Mouse (Mus musculus): ENCODE data around the gene Abi1. TPM values are rescaled to one million over a fixed set of nuclear protein-coding genes. Genes with fewer than 3 reads are reported as not detected.

Gene Abi1
- polyA plus RNA-seq (2016; fragmentation: Nextera tagmentation; extraction: Ambion mirVana), result 36.1 and 37.7 TPM in 2 replicates

DNA sequence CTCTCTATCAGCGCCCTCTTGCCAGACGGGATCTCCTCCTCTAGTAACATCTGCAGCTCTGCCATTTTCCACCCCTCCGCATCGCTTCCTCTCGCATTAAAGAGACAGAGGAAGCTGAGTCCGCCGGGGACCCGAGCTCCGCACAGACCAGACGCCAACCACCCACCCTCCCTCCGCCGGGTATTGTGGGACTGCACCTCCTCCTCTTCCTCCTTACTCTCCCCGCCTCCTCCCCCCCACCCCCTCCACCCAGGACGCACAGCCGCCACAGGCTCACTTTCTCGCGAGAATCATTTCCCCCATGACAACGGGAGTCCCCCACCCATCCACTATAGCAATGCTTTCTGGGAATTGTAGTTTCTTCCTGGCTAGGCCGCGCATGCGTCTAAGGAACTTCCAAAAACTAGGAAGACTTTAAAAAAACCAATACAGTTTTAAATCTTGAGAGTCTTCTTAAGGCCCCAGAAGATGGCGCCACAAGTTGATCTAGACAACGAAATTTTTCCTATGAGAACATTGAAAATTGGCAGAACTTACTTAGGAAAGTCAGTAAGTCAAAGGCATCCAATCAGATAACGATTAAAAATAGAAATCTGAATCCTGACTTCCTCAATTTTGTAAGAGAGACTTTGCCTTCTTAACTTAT lies at the start of gene Abi1:
TSS of gene Abi1 (minus strand) at position 241 of the 646 bp plus-strand sequence.
- H3K27me3 ChIP-seq (ENCODE audit: poor library complexity, severe bottlenecking), result no peaks in the 10 kb centered on the region
- no peaks in the 10 kb centered on the region for H3K36me3 ChIP-seq (replicated peaks)
- 3% methylated on average over 24 of the region's 24 CpGs for WGBS
- H3K4me3 ChIP-seq, result peak within 1 kb of the TSS; percentile 95
- no peaks in the 10 kb centered on the region for H3K9me3 ChIP-seq
- peak; percentile 93 for DNase-seq (ENCODE audit: extremely low spot score, low spot score)
- peak within 1 kb of the TSS; percentile 94 for H3K27ac ChIP-seq
- peaks cover 13% of the 10 kb centered on the region for H3K4me1 ChIP-seq

DNA sequence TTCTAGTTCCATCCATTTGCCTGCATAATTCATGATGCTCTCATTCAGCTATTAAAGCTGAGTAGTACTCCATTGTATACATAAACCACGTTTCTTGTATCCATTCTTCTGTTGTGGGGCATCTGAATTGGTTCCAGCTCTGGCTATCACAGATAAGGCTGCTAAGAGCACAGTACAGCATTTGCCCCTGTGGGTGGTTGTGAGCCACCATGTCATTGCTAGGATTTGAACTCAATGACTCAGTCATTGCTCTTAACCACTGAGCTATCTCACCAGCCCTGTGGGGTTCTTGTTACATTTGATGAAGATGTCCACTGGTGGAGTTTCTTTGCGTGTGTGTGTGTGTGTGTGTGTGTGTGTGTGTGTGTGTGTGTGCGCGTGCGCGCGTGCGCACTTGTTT lies 44.5 kb upstream of the Abi1 start:
- 90% methylated on average over 8 of the region's 8 CpGs for WGBS
- Histone ChIP-seq H3K9me3 (no peaks in the 10 kb centered on the region), H3K4me3 (no peak overlapping the region), H3K27me3 (ENCODE audit: poor library complexity, severe bottlenecking) (no peaks in the 10 kb centered on the region), H3K36me3 (replicated peaks) (peaks cover 65% of the 10 kb centered on the region), H3K4me1 (no peaks in the 10 kb centered on the region), H3K27ac (no peak overlapping the region)
- no peak for DNase-seq (ENCODE audit: extremely low spot score, low spot score)

DNA sequence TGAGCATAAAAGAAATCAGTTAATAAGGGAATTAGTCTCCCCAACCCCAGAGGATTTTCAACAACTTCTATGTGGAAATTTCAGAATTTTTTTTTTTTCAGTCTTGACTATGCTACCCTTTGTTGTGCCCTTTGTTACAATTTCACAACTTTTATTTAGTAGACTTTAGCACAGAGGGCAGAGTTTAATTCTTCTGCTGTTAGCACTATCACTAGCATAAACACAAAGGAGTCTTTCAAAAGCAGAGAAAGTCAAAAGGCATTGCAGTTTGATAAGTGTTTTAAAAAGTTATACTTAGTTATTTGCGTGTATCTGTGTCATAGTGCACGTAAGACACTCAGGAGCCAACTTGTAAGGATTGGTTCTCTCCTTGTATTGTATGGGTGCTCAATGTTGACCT lies 38.5 kb upstream of the Abi1 start:
- Histone ChIP-seq H3K4me3 (no peak overlapping the region), H3K27me3 (ENCODE audit: poor library complexity, severe bottlenecking) (no peaks in the 10 kb centered on the region), H3K9me3 (no peaks in the 10 kb centered on the region; the same call in 1 of the 2 replicates), H3K36me3 (replicated peaks) (peaks cover 72% of the 10 kb centered on the region), H3K4me1 (no peaks in the 10 kb centered on the region), H3K27ac (no peak overlapping the region)
- 95% methylated on average over 2 of the region's 2 CpGs for WGBS
- no peak for DNase-seq (ENCODE audit: extremely low spot score, low spot score)

GRCm38 (mm10) chr2:23077693-23078092 lies 37.7 kb upstream of the Abi1 start:
- no peak for DNase-seq (ENCODE audit: extremely low spot score, low spot score)
- 90% methylated on average over 5 of the region's 5 CpGs for WGBS
- Histone ChIP-seq H3K27me3 (ENCODE audit: poor library complexity, severe bottlenecking) (no peaks in the 10 kb centered on the region), H3K4me1 (no peaks in the 10 kb centered on the region), H3K27ac (no peak overlapping the region), H3K9me3 (no peaks in the 10 kb centered on the region; the same call in 1 of the 2 replicates), H3K4me3 (no peak overlapping the region), H3K36me3 (replicated peaks) (peaks cover 64% of the 10 kb centered on the region)

GRCm38 (mm10) chr2:23076783-23077182 lies 36.7 kb upstream of the Abi1 start:
- Histone ChIP-seq H3K4me1 (no peaks in the 10 kb centered on the region), H3K27ac (no peak overlapping the region), H3K4me3 (no peak overlapping the region), H3K27me3 (ENCODE audit: poor library complexity, severe bottlenecking) (no peaks in the 10 kb centered on the region), H3K36me3 (replicated peaks) (peaks cover 56% of the 10 kb centered on the region), H3K9me3 (no peaks in the 10 kb centered on the region; the same call in 1 of the 2 replicates)
- no peak for DNase-seq (ENCODE audit: extremely low spot score, low spot score)

GRCm38 (mm10) chr2:23075846-23076245 lies 35.8 kb upstream of the Abi1 start:
- no peak for DNase-seq (ENCODE audit: extremely low spot score, low spot score)
- H3K4me3 ChIP-seq, result no peak overlapping the region
- H3K36me3 ChIP-seq (replicated peaks), result peaks cover 51% of the 10 kb centered on the region
- no peaks in the 10 kb centered on the region for H3K27me3 ChIP-seq (ENCODE audit: poor library complexity, severe bottlenecking)
- H3K27ac ChIP-seq, result no peak overlapping the region
- no peaks in the 10 kb centered on the region; the same call in 1 of the 2 replicates for H3K9me3 ChIP-seq
- no peaks in the 10 kb centered on the region for H3K4me1 ChIP-seq

GRCm38 (mm10) chr2:23071406-23071805 lies 31.4 kb upstream of the Abi1 start:
- WGBS, result 72% methylated on average over 1 of the region's 1 CpGs
- H3K27ac ChIP-seq, result no peak overlapping the region
- H3K36me3 ChIP-seq (replicated peaks), result peaks cover 18% of the 10 kb centered on the region
- no peaks in the 10 kb centered on the region for H3K27me3 ChIP-seq (ENCODE audit: poor library complexity, severe bottlenecking)
- no peaks in the 10 kb centered on the region; the same call in 1 of the 2 replicates for H3K9me3 ChIP-seq
- peaks cover 14% of the 10 kb centered on the region for H3K4me1 ChIP-seq
- no peak overlapping the region for H3K4me3 ChIP-seq
- DNase-seq (ENCODE audit: extremely low spot score, low spot score), result no peak

DNA sequence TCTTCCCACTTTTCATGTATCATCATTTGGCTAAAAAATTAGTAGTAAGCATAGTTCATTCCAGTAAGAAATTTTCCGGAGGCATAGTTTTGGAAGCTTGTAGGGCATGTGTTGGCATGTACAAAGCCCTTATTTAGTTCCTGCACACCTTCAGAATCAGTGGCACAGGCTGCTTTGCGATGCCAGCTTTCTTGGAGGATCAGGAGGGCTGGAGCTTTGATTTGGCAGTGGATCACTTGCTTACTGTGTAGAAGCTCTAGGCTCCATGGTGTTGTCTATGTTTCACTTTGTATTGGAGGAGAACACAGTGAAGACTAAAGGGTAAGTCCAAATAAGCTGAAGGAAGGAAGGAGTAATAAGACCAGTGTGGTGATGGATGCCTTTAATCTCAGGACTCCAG lies 30.4 kb upstream of the Abi1 start:
- Histone ChIP-seq H3K36me3 (replicated peaks) (peaks cover 10% of the 10 kb centered on the region; the same call in 1 of the 2 replicates), H3K27ac (no peak overlapping the region), H3K4me1 (peaks cover 14% of the 10 kb centered on the region), H3K4me3 (no peak overlapping the region), H3K27me3 (ENCODE audit: poor library complexity, severe bottlenecking) (no peaks in the 10 kb centered on the region), H3K9me3 (no peaks in the 10 kb centered on the region)
- 86% methylated on average over 2 of the region's 2 CpGs for WGBS
- no peak for DNase-seq (ENCODE audit: extremely low spot score, low spot score)

DNA sequence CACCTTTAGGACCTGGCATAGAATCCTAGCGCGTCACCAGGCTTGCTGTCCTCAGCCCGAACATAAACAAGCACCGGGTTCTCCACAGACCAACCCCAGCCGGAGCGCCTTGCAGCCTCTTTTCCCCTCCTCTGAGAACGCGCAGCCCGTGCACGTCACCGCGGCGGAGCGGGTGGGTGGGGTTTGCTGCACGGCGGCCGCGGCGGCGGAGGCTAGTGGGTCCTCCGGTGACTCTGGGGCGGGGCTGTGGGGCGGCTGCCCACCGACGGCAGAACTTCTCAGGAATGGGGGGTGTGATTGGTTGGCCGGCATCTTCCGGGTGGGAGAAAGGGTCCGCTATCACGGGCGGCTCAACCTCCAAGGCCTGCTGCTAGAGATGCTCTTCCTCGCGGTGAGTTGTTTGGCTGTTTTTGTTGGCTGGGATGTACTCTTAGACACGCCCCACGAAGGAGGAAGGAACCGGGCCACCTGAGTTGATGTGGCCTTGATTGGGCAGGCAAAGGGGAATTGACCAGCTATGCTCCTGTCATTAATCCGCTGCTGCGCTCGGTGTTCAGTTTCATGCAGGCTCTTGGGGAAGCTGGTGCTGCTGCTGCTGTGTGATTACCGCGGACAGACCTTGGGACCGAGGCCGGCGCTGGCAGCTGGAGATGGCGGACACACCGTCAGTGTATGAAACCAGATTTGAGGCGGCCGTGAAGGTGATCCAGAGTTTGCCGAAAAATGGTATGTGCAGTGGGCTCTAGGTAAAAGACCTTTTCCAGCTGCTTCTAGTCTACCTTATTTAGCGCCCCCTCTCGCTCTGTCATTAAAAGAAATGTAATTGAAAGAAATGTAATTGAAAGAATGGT lies 29.1 kb upstream of the Abi1 start:
- H3K27me3 ChIP-seq (ENCODE audit: poor library complexity, severe bottlenecking), result no peaks in the 10 kb centered on the region
- DNase-seq (ENCODE audit: extremely low spot score, low spot score), result peak; percentile 90
- H3K4me3 ChIP-seq, result peak overlapping the region; percentile 75
- no peaks in the 10 kb centered on the region for H3K9me3 ChIP-seq
- under 1% methylated on average over 50 of the region's 50 CpGs for WGBS
- H3K4me1 ChIP-seq, result peaks cover 14% of the 10 kb centered on the region
- peak overlapping the region; percentile 92 for H3K27ac ChIP-seq
- peaks cover 5% of the 10 kb centered on the region; the same call in 1 of the 2 replicates for H3K36me3 ChIP-seq (replicated peaks)

DNA sequence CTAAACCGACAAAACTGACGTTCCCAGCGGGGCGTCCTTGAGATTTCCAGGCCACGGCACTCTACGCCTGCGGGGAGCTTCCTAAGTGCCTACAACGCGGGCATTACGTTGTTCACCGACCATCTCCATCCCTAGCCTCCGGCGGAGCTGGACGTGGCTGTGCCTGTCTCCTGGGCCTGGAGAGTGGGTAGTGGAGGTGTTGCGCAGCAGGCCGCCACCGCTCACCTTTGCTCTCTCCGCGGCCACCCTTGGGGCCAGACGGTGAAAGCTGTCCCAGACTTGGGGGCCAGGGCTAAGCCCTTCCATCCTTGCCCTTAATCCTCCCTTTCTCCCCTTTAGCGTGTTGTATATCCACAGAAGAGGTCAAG lies 28.3 kb upstream of the Abi1 start:
- Histone ChIP-seq H3K4me3 (peak overlapping the region; percentile 75), H3K9me3 (no peaks in the 10 kb centered on the region), H3K36me3 (replicated peaks) (peaks cover 5% of the 10 kb centered on the region; the same call in 1 of the 2 replicates), H3K27ac (peak overlapping the region; percentile 92), H3K27me3 (ENCODE audit: poor library complexity, severe bottlenecking) (no peaks in the 10 kb centered on the region), H3K4me1 (peaks cover 14% of the 10 kb centered on the region)
- no peak for DNase-seq (ENCODE audit: extremely low spot score, low spot score)
- WGBS, result under 1% methylated on average over 21 of the region's 21 CpGs

GRCm38 (mm10) chr2:23067552-23068369 lies 27.7 kb upstream of the Abi1 start, which contains the start of gene Acbd5:
Gene Acbd5 (plus strand): TSS chr2:23068167.
- no peaks in the 10 kb centered on the region for H3K9me3 ChIP-seq
- peaks cover 14% of the 10 kb centered on the region for H3K4me1 ChIP-seq
- H3K27me3 ChIP-seq (ENCODE audit: poor library complexity, severe bottlenecking), result no peaks in the 10 kb centered on the region
- H3K27ac ChIP-seq, result peak within 1 kb of the TSS; percentile 92
- peak within 1 kb of the TSS; percentile 75 for H3K4me3 ChIP-seq
- peak; percentile 93 for DNase-seq (ENCODE audit: extremely low spot score, low spot score)
- 3% methylated on average over 34 of the region's 34 CpGs for WGBS
- peaks cover 5% of the 10 kb centered on the region; the same call in 1 of the 2 replicates for H3K36me3 ChIP-seq (replicated peaks)

- no peaks in the 10 kb centered on the region for H3K36me3 ChIP-seq (replicated peaks)
- H3K9me3 ChIP-seq, result no peaks in the 10 kb centered on the region
- no peak overlapping the region for H3K27ac ChIP-seq
- WGBS, result 83% methylated on average over 6 of the region's 6 CpGs
- no peaks in the 10 kb centered on the region for H3K4me1 ChIP-seq
- no peaks in the 10 kb centered on the region for H3K27me3 ChIP-seq (ENCODE audit: poor library complexity, severe bottlenecking)
- no peak overlapping the region for H3K4me3 ChIP-seq
- DNase-seq (ENCODE audit: extremely low spot score, low spot score), result no peak
These were observed 12.5 kb upstream of the Abi1 start for GRCm38 (mm10) chr2:23052523-23052922.

Measured in forebrain, embryonic 10.5 days (tissue).